Mouse (Mus musculus) embryonic fibroblast, embryonic 13.5 days (primary cell): ENCODE results near the gene Hapln1. TPM values are rescaled to one million over a fixed set of nuclear protein-coding genes. Genes with fewer than 3 reads are reported as not detected.
A peak's percentile ranks its signal among the peaks of the same experiment; 100 is the strongest.

Source experiments
- H3K27ac ChIP-seq: 2 replicates; pipeline ENCODE4 v1.5.1; 2012; ENCODE audit warnings: low read length, control low read depth, inconsistent platforms; ENCODE audit not compliant: insufficient read depth
- H3K4me1 ChIP-seq: 2 replicates; pipeline ENCODE4 v1.6.1; 2011; ENCODE audit warnings: low read length; ENCODE audit not compliant: control insufficient read depth, insufficient read depth
- H3K4me3 ChIP-seq: 2 replicates; pipeline ENCODE4 v1.5.1; 2011; ENCODE audit warnings: mild to moderate bottlenecking, control low read depth, low read length; ENCODE audit not compliant: insufficient read depth
- CTCF ChIP-seq: IDR thresholded peaks from 2 replicates; pipeline ENCODE4 v1.5.1; 2011; ENCODE audit warnings: mild to moderate bottlenecking, control low read depth, low read length, moderate library complexity, borderline replicate concordance; ENCODE audit not compliant: insufficient read depth
- POLR2A ChIP-seq: IDR thresholded peaks from 2 replicates; pipeline ENCODE4 v1.6.1; 2011; ENCODE audit warnings: low read depth, mild to moderate bottlenecking, control low read depth, low read length, moderate library complexity
- polyA plus RNA-seq: library from polyadenylated mRNA; stranded (reverse); fragments of >200 nt; gene quantifications from 2 replicates; pipeline ENCODE4 v1.2.4, GENCODE M21; 2011; ENCODE audit warnings: low read depth; ENCODE audit not compliant: missing spikeins, insufficient read length

The Hapln1 gene
- polyA plus RNA-seq, result 0.20 and 0.33 TPM in 2 replicates

- TF ChIP-seq POLR2A (no peak), CTCF (peak; percentile 61; the same call in 1 of the 2 replicates)
- H3K27ac ChIP-seq, result no peak within 1 kb of the TSS
- peak within 1 kb of the TSS; percentile 63 for H3K4me3 ChIP-seq
- peaks cover 4% of the 10 kb centered on the region; the same call in 1 of the 2 replicates for H3K4me1 ChIP-seq
These were observed at the start of gene Hapln1 for GRCm38 (mm10) chr13:89539205-89539886. Hapln1 (plus strand) TSS chr13:89539796.

DNA sequence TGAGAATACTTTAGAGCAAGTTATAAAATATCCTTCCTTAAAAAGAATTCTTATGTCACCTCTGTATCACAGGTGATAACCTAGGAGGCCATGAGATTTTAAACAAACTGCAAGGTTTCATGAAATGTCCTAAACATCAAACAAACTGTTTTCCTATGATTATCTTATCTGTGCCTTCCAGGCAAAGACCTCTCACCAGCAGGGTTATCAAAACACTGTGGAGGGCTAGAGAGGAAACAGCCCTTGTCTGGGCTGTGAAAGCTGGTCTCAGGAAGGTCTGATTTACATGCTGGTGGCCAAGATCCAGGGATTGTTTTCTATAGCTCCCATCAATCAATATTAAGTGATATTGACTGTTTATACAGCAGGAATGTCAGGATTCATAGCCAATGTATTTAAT lies 46.4 kb upstream of the Hapln1 start:
- Histone ChIP-seq H3K4me1 (no peaks in the 10 kb centered on the region), H3K27ac (no peak overlapping the region)
- no peak for TF ChIP-seq POLR2A
- no peak for TF ChIP-seq CTCF

GRCm38 (mm10) chr13:89493678-89494077 lies 45.9 kb upstream of the Hapln1 start:
- no peak overlapping the region for H3K4me3 ChIP-seq
- TF ChIP-seq CTCF (no peak), POLR2A (no peak)
- no peaks in the 10 kb centered on the region for H3K4me1 ChIP-seq
- H3K27ac ChIP-seq, result no peak overlapping the region

More for the DNA sequence above, 46.4 kb upstream of the Hapln1 start:
- no peak overlapping the region for H3K4me3 ChIP-seq

- Histone ChIP-seq H3K27ac (no peak overlapping the region), H3K4me1 (no peaks in the 10 kb centered on the region), H3K4me3 (no peak overlapping the region)
- TF ChIP-seq POLR2A, result no peak
- no peak for TF ChIP-seq CTCF
These were observed 43.0 kb upstream of the Hapln1 start for GRCm38 (mm10) chr13:89496569-89496968.

DNA sequence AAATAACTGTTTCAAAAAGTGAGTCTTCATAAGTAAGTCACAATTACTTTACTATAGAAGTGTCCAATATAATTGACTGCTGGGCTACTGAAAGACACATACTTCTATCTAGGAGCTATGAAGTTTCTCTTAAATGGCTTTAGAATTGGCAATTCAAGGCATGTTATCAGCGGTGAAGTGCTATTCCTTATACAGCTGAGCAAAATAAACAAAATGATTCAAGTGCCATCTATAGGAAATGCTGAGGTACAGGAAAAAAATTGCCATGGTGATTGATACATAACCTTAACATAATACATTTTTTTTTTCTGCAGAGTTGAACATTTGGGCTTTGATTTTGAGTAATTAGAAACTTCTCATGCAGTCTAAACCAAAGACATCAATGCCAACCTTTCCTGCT lies 40.2 kb upstream of the Hapln1 start:
- Histone ChIP-seq H3K27ac (no peak overlapping the region), H3K4me1 (no peaks in the 10 kb centered on the region), H3K4me3 (no peak overlapping the region)
- no peak for TF ChIP-seq POLR2A
- TF ChIP-seq CTCF, result no peak

- TF ChIP-seq POLR2A (no peak), CTCF (no peak)
- H3K27ac ChIP-seq, result peak overlapping the region; percentile 77
- no peak overlapping the region for H3K4me3 ChIP-seq
- H3K4me1 ChIP-seq, result no peaks in the 10 kb centered on the region
These were observed 18.1 kb upstream of the Hapln1 start for GRCm38 (mm10) chr13:89521507-89521908.

GRCm38 (mm10) chr13:89528716-89529115 lies 10.9 kb upstream of the Hapln1 start:
- no peak overlapping the region for H3K4me3 ChIP-seq
- H3K4me1 ChIP-seq, result no peaks in the 10 kb centered on the region
- H3K27ac ChIP-seq, result no peak overlapping the region
- TF ChIP-seq CTCF (no peak), POLR2A (no peak)

- Histone ChIP-seq H3K4me1 (no peaks in the 10 kb centered on the region), H3K4me3 (no peak overlapping the region), H3K27ac (no peak overlapping the region)
- no peak for TF ChIP-seq POLR2A
- no peak for TF ChIP-seq CTCF
These were observed 9.2 kb upstream of the Hapln1 start for GRCm38 (mm10) chr13:89530386-89530785.

GRCm38 (mm10) chr13:89539887-89540264 lies 280 bp downstream of the Hapln1 start:
- Histone ChIP-seq H3K4me3 (no peak overlapping the region; the same call in 1 of the 2 replicates), H3K27ac (no peak overlapping the region)

DNA sequence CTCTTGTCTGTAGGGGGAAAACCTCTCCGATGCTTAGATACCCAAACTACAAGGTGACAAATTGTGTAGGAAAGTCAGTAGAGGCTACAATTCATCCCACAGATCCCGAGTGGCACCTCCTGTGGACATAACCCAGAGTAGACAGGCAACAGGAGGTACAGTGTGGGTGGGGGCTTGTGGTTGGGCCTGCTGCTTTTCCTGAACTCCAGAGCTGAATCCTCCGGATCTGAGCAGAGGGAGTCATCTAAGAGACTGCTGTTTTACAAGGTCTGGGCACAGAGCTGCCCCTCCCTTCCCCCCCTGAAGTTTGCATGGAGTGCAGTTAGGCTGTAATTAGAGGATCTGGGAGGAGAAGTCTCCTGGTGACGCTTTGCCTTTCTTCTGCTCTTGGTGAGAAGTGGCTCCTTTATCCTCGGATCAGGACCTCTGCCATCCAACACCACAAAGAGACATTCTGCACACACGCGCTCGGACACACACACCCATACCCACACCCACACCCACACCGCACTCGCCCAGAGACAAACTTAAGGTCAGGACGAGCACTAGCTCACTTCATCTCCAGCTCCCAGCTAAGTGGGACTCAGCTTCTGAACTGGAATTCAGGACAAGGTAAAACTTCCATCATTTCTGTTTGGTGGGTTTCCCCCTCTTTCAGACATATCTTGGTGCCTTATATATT lies 846 bp downstream of the Hapln1 start:
- H3K4me1 ChIP-seq, result peaks cover 4% of the 10 kb centered on the region; the same call in 1 of the 2 replicates
- no peak overlapping the region for H3K27ac ChIP-seq
- H3K4me3 ChIP-seq, result no peak overlapping the region
- TF ChIP-seq POLR2A (no peak), CTCF (no peak)

More at GRCm38 (mm10) chr13:89539887-89540264, 280 bp downstream of the Hapln1 start:
- peaks cover 4% of the 10 kb centered on the region; the same call in 1 of the 2 replicates for H3K4me1 ChIP-seq
- TF ChIP-seq CTCF (no peak), POLR2A (no peak)
